Mouse (Mus musculus): ENCODE data around the gene Elobl. TPM values are rescaled to one million over a fixed set of nuclear protein-coding genes. Genes with fewer than 3 reads are reported as not detected.

Elobl gene
- total RNA-seq, 2 experiments from 2014 or later = not detected

DNA sequence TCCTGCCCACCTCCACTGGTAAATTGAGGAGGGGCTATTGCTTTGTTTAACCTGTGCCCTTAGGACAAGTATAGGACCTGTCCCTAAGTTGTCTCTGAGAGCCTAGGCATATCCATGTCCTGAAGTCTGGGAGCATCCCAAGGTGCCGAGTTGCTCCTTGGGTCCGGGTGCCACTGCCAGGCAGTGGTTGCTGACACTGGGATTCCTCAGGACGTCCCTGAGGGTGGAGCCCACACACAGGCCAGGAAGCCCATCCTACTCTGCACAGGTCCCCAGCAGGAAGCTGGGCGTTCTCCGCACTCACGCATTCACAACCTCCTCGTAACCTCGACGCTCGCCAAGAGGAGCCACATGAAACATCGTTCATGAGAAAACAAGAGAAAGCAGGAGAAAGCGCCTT is 25.2 kb downstream of the Elobl start:
- no peak for ATAC-seq (replicated peaks; ENCODE audit: low FRiP score, low TSS enrichment, poor library complexity, severe bottlenecking)

DNA sequence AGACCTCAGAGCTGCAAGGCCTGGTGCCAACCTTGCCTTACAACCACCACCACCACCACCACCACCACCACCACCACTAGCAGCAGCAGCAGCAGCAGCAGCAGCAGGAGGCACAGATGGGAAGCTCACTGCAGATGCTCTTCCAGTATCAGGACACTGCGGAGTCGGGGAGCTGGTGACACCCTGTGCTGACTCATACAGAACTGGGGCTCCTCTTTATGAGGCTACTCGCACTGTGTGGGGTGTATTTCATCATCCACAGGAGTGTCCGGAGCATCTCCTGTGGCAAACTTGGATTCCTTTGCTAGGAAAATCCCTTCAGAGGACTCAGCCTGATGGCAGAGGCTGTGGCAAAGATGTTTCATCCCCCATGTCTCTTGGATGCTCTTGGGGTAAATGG is 27.1 kb downstream of the Elobl start:
- ATAC-seq (replicated peaks; ENCODE audit: low FRiP score, low TSS enrichment, poor library complexity, severe bottlenecking) = no peak

DNA sequence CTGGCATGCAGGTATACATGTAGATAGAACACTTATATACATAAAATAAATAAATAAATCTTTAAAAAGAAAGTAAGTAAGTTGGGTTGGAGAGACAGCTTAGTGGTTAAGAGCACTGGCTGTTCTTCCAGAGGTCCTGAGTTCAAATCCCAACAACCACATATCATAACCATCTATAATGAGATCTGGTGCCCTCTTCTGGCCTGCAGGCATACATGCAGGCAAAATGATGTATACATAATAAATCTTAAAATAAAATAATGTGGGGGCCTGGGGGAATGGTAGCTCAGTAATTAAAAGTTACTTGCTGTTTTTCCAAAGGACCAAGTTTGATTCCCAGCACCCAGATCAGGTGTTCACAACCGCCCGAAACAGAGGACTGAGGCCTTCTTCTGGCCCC is 28.0 kb downstream of the Elobl start:
- no peak for ATAC-seq (replicated peaks; ENCODE audit: low FRiP score, low TSS enrichment, poor library complexity, severe bottlenecking)

DNA sequence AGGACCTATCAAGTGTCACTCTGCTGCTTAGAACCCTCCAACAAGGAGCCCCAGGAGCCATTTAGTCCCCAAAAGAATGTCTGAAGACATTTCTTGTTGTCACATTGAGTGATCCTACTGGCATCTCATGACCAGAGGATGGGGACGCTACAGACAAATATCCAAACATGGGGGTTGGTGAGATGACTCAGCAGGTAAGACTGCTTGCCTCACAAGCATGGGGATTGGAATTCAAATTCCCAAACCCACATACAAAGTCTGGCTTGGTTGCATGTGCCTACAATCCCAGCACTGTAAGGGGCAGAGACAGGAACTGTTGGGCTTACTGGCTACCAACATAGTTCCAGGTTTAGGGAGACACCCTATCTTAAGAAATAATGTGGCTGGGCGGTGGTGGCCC is 28.8 kb downstream of the Elobl start:
- no peak for ATAC-seq (replicated peaks; ENCODE audit: low FRiP score, low TSS enrichment, poor library complexity, severe bottlenecking)

DNA sequence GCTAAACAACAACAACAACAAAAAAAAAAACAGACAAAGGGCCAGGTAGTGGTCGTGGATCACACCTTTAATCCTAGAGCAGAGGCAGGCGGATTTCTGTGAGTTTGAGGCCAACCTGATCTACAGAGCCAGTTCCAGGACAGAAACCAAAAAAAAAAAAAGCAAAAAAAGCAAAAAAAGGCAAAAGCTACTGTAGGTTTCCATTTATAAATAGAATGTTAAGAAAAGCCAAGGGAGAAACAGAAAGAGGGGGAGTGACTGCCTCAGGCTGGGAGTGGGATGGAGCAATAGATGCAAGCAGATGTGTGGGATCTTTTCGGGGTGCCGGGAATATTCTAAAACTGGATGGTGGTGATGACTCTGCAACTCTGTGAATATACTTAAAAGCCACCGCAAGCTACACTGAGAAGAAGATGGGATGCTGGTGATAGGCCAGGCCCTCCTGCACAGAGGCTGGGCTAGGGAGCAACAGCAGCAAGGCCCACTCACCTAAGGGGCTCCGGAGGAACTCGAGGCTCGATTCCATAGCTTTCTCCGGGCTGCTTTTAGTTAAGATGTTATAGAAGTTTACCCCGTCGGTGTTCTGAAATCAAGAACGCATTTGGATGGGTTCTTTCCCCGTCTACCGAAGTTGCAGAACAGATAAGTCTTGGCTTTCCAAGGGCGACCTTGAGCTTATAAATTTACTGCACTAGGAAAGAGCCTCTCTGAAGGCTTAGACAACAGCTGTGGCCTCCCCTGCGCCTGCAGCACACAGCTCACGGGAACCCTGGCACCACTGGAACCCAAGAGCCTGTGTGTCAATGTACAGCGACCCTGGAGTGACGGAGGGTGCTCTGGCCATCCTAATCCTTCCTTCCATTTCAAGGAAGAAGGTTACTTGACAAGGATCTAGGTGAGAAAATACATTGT is 32.4 kb downstream of the Elobl start:
- no peak for ATAC-seq (replicated peaks; ENCODE audit: low FRiP score, low TSS enrichment, poor library complexity, severe bottlenecking)

DNA sequence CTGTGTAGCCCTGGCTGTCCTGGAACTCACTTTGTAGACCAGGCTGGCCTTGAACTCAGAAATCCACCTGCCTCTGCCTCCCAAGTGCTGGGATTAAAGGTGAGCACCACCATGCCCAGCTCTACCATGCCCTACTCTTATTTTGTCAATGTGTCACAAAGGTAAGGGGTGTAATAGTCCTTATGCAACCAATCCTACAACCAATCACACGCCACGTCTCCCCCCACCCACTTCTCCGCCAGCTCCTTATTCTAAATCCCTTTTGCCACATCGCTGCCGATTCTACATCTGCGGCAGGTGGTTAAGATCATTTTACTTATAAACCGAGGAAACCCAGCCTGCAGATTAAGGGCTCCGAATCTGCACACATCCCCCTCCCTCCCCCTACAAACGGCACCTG is 33.7 kb downstream of the Elobl start:
- ATAC-seq (replicated peaks; ENCODE audit: low FRiP score, low TSS enrichment, poor library complexity, severe bottlenecking) = no peak

DNA sequence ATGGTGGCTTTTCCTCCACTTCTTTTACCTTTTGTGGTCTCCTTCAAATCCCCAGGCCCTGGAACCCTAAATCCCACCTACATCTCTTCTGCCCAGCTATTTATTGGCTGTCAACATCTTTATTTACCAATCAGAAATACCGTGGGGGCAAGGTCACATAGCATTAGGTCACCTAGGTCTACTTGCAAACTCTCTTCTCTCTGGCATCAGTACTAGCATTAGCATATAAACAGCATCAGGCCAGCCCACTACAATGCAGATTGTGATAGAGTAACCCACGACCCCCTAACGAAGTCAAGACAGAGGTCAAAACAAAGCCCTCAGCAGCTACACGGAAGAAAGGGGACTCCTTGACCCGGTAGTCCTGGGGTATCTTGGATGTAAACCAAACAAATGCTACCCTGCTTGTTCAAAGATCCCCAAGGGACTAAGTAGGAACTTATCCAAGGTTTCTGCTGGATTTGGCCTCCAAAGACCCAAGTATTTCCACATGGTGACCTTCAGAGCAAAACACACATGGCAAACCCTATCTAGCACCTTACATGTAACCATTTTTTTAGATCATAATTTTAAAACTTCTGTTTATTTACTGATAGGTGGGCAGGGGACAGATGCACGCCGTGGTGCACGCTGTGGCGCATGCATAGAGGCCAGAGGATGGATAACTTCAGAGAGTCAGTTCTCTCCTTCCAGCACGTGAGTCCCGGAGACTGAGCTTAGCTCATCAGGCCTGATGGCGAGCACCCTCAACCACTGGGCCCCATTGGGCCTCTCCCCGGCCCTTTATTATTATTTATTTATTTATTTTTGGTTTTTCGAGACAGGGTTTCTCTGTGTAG is 34.8 kb downstream of the Elobl start:
- no peak for ATAC-seq (replicated peaks; ENCODE audit: low FRiP score, low TSS enrichment, poor library complexity, severe bottlenecking)

DNA sequence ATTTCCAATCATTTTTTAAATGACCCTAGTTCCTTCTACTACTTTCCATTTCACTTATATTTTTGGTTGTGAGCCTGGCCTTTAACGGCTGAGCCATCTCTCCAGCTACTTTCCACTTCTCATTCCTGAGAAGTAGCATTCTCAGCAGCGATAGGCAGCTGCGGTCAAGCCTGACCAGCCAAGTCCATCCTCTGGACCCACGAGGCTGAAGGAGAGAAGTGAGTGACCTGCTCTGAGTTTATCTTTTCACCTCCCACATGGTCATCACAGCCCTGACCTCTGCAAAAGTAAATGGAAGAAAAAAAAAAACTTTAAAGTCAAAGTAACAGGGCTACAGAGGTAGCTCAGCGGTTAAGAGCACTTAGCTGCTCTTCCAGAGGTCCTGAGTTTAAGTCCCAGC is 40.2 kb downstream of the Elobl start:
- ATAC-seq (replicated peaks; ENCODE audit: low FRiP score, low TSS enrichment, poor library complexity, severe bottlenecking) = no peak

Other genes starting within 250 kb of the Elobl start
- 89.1 and 92.4 TPM in 2 replicates for gene Msi2, start 248.4 kb downstream of the Elobl start, total RNA-seq (2014; fragmentation: Nextera tagmentation)
- 111 and 162 TPM in 2 replicates for gene Msi2, start 248.4 kb downstream of the Elobl start, total RNA-seq (2017)
- gene Akap1, start 102.3 kb downstream of the Elobl start, total RNA-seq (2014; fragmentation: Nextera tagmentation) = 23.5 and 24.4 TPM in 2 replicates
- gene Akap1, start 102.3 kb downstream of the Elobl start, total RNA-seq (2017) = 36.7 and 37.4 TPM in 2 replicates
- 7.8 TPM in 2 replicates for gene Scpep1, start 11.5 kb downstream of the Elobl start, total RNA-seq (2014; fragmentation: Nextera tagmentation)
- 5.0 and 8.4 TPM in 2 replicates for gene Scpep1, start 11.5 kb downstream of the Elobl start, total RNA-seq (2017)
- gene Coil, start 3.3 kb upstream of the Elobl start, total RNA-seq (2014; fragmentation: Nextera tagmentation) = 12.0 and 13.1 TPM in 2 replicates
- 15.8 and 17.1 TPM in 2 replicates for gene Coil, start 3.3 kb upstream of the Elobl start, total RNA-seq (2017)
- gene Trim25, start 32.4 kb upstream of the Elobl start, total RNA-seq (2014; fragmentation: Nextera tagmentation) = 35.5 and 49.4 TPM in 2 replicates
- gene Trim25, start 32.4 kb upstream of the Elobl start, total RNA-seq (2017) = 28.0 and 30.7 TPM in 2 replicates
- gene Dgke, start 99.9 kb upstream of the Elobl start, total RNA-seq (2014; fragmentation: Nextera tagmentation) = 5.8 and 6.9 TPM in 2 replicates
- 5.4 and 6.2 TPM in 2 replicates for gene Dgke, start 99.9 kb upstream of the Elobl start, total RNA-seq (2017)
- not detected in 2 replicates for gene Gm525, start 106.9 kb upstream of the Elobl start, total RNA-seq (2014; fragmentation: Nextera tagmentation)
- gene Gm525, start 106.9 kb upstream of the Elobl start, total RNA-seq (2017) = not detected in 2 replicates

Measured in megakaryocyte-erythroid progenitor cell, adult 5-6 weeks (primary cell).